Mouse (Mus musculus) ES-Bruce4 (cell line): ENCODE measurements at regions not wholly inside any gene's neighbourhood (a gene's known extent, or its start where the extent isn't known, plus 50 kb on each side); places are given as distances from the start of the nearest gene placed in this dataset.

ENCODE experiments used
- H3K27ac ChIP-seq: 2 replicates; pipeline ENCODE4 v1.5.1; 2012; ENCODE audit warnings: low read length, inconsistent platforms; ENCODE audit not compliant: insufficient read depth
- H3K27me3 ChIP-seq: 2 replicates; pipeline ENCODE4 v1.6.1; 2012; ENCODE audit warnings: mild to moderate bottlenecking, low read length, inconsistent platforms; ENCODE audit not compliant: control insufficient read depth, poor library complexity, insufficient read depth, severe bottlenecking
- H3K36me3 ChIP-seq: 2 replicates; pipeline ENCODE4 v1.6.1; 2012; ENCODE audit warnings: inconsistent platforms, mild to moderate bottlenecking, low read length, moderate library complexity; ENCODE audit not compliant: control insufficient read depth, poor library complexity, insufficient read depth, severe bottlenecking
- H3K4me1 ChIP-seq: one replicate; pipeline ENCODE4 v1.8.1; 2011; ENCODE audit warnings: low read length; ENCODE audit not compliant: control insufficient read depth, insufficient read depth
- H3K4me3 ChIP-seq: 2 replicates; pipeline ENCODE4 v1.5.1; 2011; ENCODE audit warnings: low read depth, mild to moderate bottlenecking, low read length
- H3K9ac ChIP-seq: 2 replicates; pipeline ENCODE4 v1.6.1; 2012; ENCODE audit warnings: low read depth, mild to moderate bottlenecking, inconsistent platforms; ENCODE audit not compliant: poor library complexity, severe bottlenecking
- H3K9me3 ChIP-seq: replicated peaks from 2 replicates; pipeline ENCODE4 v1.6.1; 2012; ENCODE audit warnings: mild to moderate bottlenecking, low read length, inconsistent platforms; ENCODE audit not compliant: control insufficient read depth, poor library complexity, insufficient read depth, severe bottlenecking
- CTCF ChIP-seq: IDR thresholded peaks from one replicate; pipeline ENCODE4 v1.8.1; 2011; ENCODE audit warnings: low read depth, low read length
- EP300 ChIP-seq: IDR thresholded peaks from 2 replicates; pipeline ENCODE4 v1.6.1; 2011; ENCODE audit warnings: low read depth, low read length; ENCODE audit not compliant: insufficient read depth
- POLR2A ChIP-seq: IDR thresholded peaks from one replicate; pipeline ENCODE4 v1.8.1; 2011; ENCODE audit warnings: low read length; ENCODE audit not compliant: insufficient read depth

DNA sequence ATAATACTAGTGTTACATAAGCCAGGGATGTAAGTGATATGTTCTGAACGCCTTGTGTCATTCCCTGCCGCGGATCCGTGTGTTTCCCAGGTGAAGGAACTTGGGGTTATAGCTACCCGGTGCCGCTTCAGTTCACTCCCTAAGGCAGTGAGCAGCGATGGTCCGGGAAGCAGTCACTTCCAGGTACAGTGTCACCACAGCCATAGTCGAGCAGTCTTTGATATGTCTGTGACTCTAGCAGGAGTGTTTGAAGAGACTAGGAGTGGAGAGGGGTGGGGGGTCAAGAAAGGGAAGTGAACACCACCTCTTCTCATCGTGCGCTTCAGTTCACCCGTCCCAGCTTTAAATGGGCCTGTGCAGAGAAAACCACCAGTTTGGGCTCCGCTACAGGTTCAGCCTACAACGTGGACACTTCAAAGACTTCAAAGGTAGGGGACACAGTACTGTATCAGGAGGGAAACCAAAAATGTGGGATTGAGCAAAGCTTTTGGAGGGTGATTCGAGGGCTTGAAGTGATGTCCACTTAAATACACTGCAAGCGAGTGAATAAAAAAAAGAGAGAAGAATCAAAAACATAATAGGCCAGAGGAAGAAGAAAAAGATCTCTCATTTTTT, 410.0 kb upstream of the Map3k7 start:
- Histone ChIP-seq H3K9ac (no peak overlapping the region), H3K27ac (no peak overlapping the region), H3K4me1 (no peaks in the 10 kb centered on the region), H3K4me3 (no peak overlapping the region), H3K36me3 (no peaks in the 10 kb centered on the region), H3K27me3 (no peaks in the 10 kb centered on the region; the same call in 1 of the 2 replicates), H3K9me3 (no peaks in the 10 kb centered on the region)
- TF ChIP-seq CTCF (no peak), EP300 (no peak), POLR2A (no peak)

DNA sequence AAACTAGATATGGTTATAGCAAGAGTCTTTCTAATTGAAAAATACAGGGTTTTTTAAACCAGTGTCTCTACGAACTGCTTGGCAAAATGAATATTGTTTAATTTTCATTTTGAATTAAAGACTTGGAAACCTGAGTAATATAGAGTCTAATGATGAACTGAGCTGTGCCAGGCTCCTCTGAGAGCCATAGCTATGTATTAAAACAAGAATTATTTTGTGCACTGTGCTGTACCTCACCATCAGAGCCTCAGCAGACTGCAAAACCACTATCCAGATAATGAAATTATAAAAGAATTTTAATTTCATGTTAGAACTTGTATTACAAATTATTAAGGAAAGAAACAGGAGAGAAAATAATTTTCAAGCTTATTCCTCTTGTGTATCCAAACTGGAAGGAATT, 408.8 kb upstream of the Map3k7 start:
- Histone ChIP-seq H3K27me3 (no peaks in the 10 kb centered on the region; the same call in 1 of the 2 replicates), H3K4me3 (no peak overlapping the region), H3K9ac (no peak overlapping the region), H3K4me1 (no peaks in the 10 kb centered on the region), H3K9me3 (no peaks in the 10 kb centered on the region), H3K36me3 (no peaks in the 10 kb centered on the region), H3K27ac (no peak overlapping the region)
- TF ChIP-seq EP300, result no peak
- no peak for TF ChIP-seq CTCF
- no peak for TF ChIP-seq POLR2A

DNA sequence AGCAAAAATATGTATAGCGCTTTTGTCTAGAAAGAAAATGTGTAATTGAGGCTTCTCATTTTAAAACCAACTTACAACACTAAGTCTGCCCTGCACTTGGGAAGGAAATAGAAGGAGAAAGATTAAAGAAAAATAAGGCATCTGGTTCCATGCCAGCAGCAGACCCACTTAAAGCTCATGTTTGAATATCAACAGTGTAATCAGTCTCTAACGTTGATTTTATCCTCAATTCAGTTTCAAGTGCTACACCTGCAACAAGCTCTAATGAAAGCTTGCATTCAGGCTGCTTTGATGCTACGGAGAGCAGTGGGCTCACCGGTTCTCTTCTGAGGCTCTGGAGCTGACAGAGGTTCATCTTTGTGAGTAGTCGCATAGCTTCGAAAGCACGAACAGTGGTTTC, 406.6 kb upstream of the Map3k7 start:
- Histone ChIP-seq H3K9me3 (no peaks in the 10 kb centered on the region), H3K4me3 (no peak overlapping the region), H3K27ac (no peak overlapping the region), H3K27me3 (no peaks in the 10 kb centered on the region; the same call in 1 of the 2 replicates), H3K36me3 (no peaks in the 10 kb centered on the region), H3K4me1 (no peaks in the 10 kb centered on the region), H3K9ac (no peak overlapping the region)
- TF ChIP-seq EP300, result no peak
- no peak for TF ChIP-seq POLR2A
- no peak for TF ChIP-seq CTCF

DNA sequence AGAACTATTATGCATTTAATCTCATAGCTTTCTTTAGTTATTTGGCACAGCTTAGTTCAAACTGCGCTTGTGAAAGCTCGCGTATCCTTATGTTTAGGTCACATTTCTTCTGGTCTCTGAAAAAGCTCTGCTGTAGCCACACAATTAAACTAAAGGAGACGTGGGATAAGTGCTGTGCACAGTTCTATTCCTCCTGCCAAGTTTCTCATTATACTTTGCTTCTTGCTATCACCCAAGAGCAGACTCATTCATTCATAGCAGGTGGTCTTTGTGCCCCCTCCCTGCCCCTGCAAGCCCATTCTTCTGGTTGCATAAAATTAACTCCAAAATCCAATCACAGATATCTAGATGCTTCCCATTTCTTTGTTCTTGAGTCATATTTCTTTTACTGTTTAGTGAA, 403.6 kb upstream of the Map3k7 start:
- no peaks in the 10 kb centered on the region for H3K4me1 ChIP-seq
- H3K27me3 ChIP-seq, result no peaks in the 10 kb centered on the region; the same call in 1 of the 2 replicates
- no peak overlapping the region for H3K4me3 ChIP-seq
- H3K9ac ChIP-seq, result no peak overlapping the region
- no peak overlapping the region for H3K27ac ChIP-seq
- TF ChIP-seq EP300 (no peak), CTCF (no peak), POLR2A (no peak)
- H3K9me3 ChIP-seq, result no peaks in the 10 kb centered on the region
- no peaks in the 10 kb centered on the region for H3K36me3 ChIP-seq

DNA sequence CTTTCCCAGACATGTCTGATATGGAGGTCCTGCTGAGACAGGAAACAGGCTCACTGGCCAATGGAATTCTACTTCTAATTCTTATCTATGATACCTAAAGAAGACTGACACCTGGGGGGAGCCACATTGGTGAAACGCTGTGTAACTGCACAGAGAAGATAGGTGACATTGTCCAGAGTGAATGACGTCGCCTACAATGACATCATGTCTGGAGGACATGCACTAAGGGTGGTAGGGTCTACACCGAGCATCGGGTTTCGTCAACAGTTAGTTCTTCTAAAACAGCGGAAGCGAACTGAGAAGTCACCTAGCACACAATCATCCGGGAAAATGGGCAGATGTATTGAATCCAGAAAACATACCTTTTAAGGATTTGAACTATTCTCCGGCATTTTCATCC, 402.7 kb upstream of the Map3k7 start:
- no peak for TF ChIP-seq POLR2A
- H3K9ac ChIP-seq, result no peak overlapping the region
- no peaks in the 10 kb centered on the region for H3K36me3 ChIP-seq
- H3K27ac ChIP-seq, result no peak overlapping the region
- H3K4me1 ChIP-seq, result no peaks in the 10 kb centered on the region
- H3K9me3 ChIP-seq, result no peaks in the 10 kb centered on the region
- no peaks in the 10 kb centered on the region; the same call in 1 of the 2 replicates for H3K27me3 ChIP-seq
- H3K4me3 ChIP-seq, result no peak overlapping the region

DNA sequence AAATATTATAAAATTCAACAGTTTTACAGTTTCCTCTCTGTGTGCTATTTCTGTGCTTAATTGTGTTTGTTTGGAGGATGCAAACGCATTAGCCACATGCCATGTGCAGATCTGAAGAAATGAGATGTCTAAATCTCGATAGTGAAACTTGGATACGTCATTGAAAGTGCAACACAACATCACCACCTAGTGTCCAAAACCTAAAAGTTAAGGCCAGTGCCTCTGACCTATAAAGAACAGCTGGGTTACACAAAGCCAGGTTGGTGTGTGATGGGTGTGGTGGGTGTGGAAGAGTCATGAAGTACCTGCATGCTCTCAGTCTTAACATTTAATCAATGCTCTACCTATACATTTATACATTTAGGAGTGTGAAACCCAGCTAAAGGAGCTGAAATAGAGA, 402.1 kb upstream of the Map3k7 start:
- no peak overlapping the region for H3K4me3 ChIP-seq
- no peaks in the 10 kb centered on the region for H3K36me3 ChIP-seq
- no peaks in the 10 kb centered on the region for H3K9me3 ChIP-seq
- H3K9ac ChIP-seq, result no peak overlapping the region
- no peak for TF ChIP-seq POLR2A
- no peak for TF ChIP-seq CTCF
- no peak for TF ChIP-seq EP300
- no peaks in the 10 kb centered on the region; the same call in 1 of the 2 replicates for H3K27me3 ChIP-seq
- no peaks in the 10 kb centered on the region for H3K4me1 ChIP-seq
- H3K27ac ChIP-seq, result no peak overlapping the region
